ENCODE assay signal across 9 mouse cellular contexts in the genomic region with DNA sequence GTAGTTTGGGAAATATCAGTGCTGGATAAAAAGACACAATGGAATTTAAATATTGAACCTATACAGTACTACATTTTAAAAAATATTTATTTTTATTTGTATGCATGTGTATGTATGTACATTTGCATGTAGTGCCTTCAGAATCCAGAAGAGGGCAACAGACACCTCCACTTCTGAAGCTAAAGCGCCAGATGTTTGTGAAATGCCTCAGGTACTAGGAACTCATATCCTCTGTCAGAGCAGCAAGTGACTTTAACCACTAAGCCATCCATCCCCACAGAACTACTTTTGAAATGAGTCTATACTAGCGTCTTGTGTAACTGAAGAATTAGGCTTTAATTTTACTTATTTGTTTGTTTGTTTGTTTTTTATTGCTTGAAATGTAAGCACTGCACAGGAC.
DNase-seq lines count a peak whose midpoint lies in the region; ATAC-seq and TF ChIP-seq lines count a peak whose summit lies in the region.
"Had no signal": no experiment of that assay in that cellular context is flagged by ENCODE, and none has a peak within 500 bp of the region (broad histone marks: within the 10 kb centered on the region; RNA-seq: fewer than 3 reads in every experiment).

No protein-coding gene starts in this region.

- no peak overlapping the region for H3K9ac ChIP-seq in limb, embryonic 11.5 days (ENCODE audit: low read length)
- H3K9ac ChIP-seq in heart, postnatal 0 days (replicated peaks; ENCODE audit: low read depth, low read length) = no peak overlapping the region
- H3K9ac ChIP-seq: neural tube, embryonic 13.5 days had no signal

- no peak for TF ChIP-seq EP300 in heart, postnatal 0 days (IDR thresholded peaks at IDR 0.05; ENCODE audit: low read depth)

- WGBS in limb, embryonic 11.5 days = 37% methylated on average over 2 of the region's 2 CpGs
- 36% methylated on average over 2 of the region's 2 CpGs for WGBS in limb, embryonic 10.5 days
- 32% methylated on average over 2 of the region's 2 CpGs for WGBS in heart, postnatal 0 days

- peak; percentile 65; the same call in 1 of the 2 replicates for ATAC-seq in limb, embryonic 11.5 days (ENCODE audit: insufficient number of reproducible peaks, low FRiP score, low TSS enrichment, low read depth)
- peak; percentile 95 for ATAC-seq in activated CD4-positive, CD25-positive, alpha-beta regulatory T cell, adult 4 months
- ATAC-seq in heart, postnatal 0 days (ENCODE audit: insufficient read depth, low read depth) = no peak
- ATAC-seq in megakaryocyte-erythroid progenitor cell, adult 5-6 weeks (replicated peaks; ENCODE audit: low FRiP score, low TSS enrichment, poor library complexity, severe bottlenecking) = peak; percentile 97
- ATAC-seq in erythroblast, adult 5-6 weeks (replicated peaks; ENCODE audit: low FRiP score, poor library complexity, severe bottlenecking) = no peak

- H3K27ac ChIP-seq in limb, embryonic 11.5 days (replicated peaks; ENCODE audit: low read depth, low read length) = no peak overlapping the region
- H3K27ac ChIP-seq in limb, embryonic 10.5 days = no peak overlapping the region
- no peak overlapping the region for H3K27ac ChIP-seq in heart, postnatal 0 days (ENCODE audit: low read depth)
- H3K27ac ChIP-seq: neural tube, embryonic 13.5 days had no signal

- DNase-seq in cerebellum, adult 9-10 months = peak; percentile 37
- no peak for DNase-seq in cerebellum, adult 9-11 months
- DNase-seq in limb, embryonic 11.5 days (ENCODE audit: low spot score) = peak; percentile 37
- no peak for DNase-seq in limb, embryonic 10.5 days (ENCODE audit: low spot score)
- DNase-seq in heart, postnatal 0 days (ENCODE audit: low spot score) = peak; percentile 51

- no peaks in the 10 kb centered on the region for H3K4me1 ChIP-seq in limb, embryonic 11.5 days (ENCODE audit: control insufficient read depth, insufficient read depth, low read length)
- no peaks in the 10 kb centered on the region for H3K4me1 ChIP-seq in limb, embryonic 10.5 days
- H3K4me1 ChIP-seq in heart, postnatal 0 days (ENCODE audit: control insufficient read depth, insufficient read depth) = no peaks in the 10 kb centered on the region
- H3K4me1 ChIP-seq: neural tube, embryonic 13.5 days had no signal

- H3K9me3 ChIP-seq in limb, embryonic 11.5 days (ENCODE audit: control insufficient read depth, low read length) = no peaks in the 10 kb centered on the region
- no peaks in the 10 kb centered on the region for H3K9me3 ChIP-seq in limb, embryonic 10.5 days (replicated peaks)
- no peaks in the 10 kb centered on the region for H3K9me3 ChIP-seq in heart, postnatal 0 days (replicated peaks; ENCODE audit: control insufficient read depth, low read length)
- H3K9me3 ChIP-seq: neural tube, embryonic 13.5 days had no signal

- no peaks in the 10 kb centered on the region for H3K36me3 ChIP-seq in limb, embryonic 11.5 days (ENCODE audit: control insufficient read depth, insufficient read depth, low read length)
- no peaks in the 10 kb centered on the region for H3K36me3 ChIP-seq in limb, embryonic 10.5 days
- no peaks in the 10 kb centered on the region for H3K36me3 ChIP-seq in heart, postnatal 0 days (replicated peaks; ENCODE audit: control insufficient read depth, insufficient read depth, low read length)
- H3K36me3 ChIP-seq: neural tube, embryonic 13.5 days had no signal

- H3K4me3 ChIP-seq in limb, embryonic 11.5 days (ENCODE audit: low read depth, low read length) = no peak overlapping the region
- H3K4me3 ChIP-seq in limb, embryonic 10.5 days = no peak overlapping the region
- no peak overlapping the region for H3K4me3 ChIP-seq in heart, postnatal 0 days (ENCODE audit: low read depth, low read length)
- H3K4me3 ChIP-seq: neural tube, embryonic 13.5 days had no signal

- H3K4me2 ChIP-seq in limb, embryonic 11.5 days (ENCODE audit: low read depth, severe bottlenecking) = no peak overlapping the region
- H3K4me2 ChIP-seq in heart, postnatal 0 days (ENCODE audit: low read depth, low read length) = no peak overlapping the region
- H3K4me2 ChIP-seq: neural tube, embryonic 13.5 days had no signal

- H3K27me3 ChIP-seq in limb, embryonic 11.5 days (ENCODE audit: control insufficient read depth, insufficient read depth, low read length) = no peaks in the 10 kb centered on the region
- H3K27me3 ChIP-seq in limb, embryonic 10.5 days (ENCODE audit: low read depth, poor library complexity, severe bottlenecking) = no peaks in the 10 kb centered on the region
- no peaks in the 10 kb centered on the region for H3K27me3 ChIP-seq in heart, postnatal 0 days (ENCODE audit: control insufficient read depth, insufficient read depth, low read length)
- H3K27me3 ChIP-seq: neural tube, embryonic 13.5 days had no signal

- TF ChIP-seq CTCF in heart, postnatal 0 days (IDR thresholded peaks at IDR 0.05; ENCODE audit: low read depth) = peak; percentile 70

Comparison
In these comparisons a context has a peak if more than half of its experiments do, and no peak if none do; other contexts are left out.
1. DNase-seq: peak in cerebellum, adult 9-10 months (single experiment), limb, embryonic 11.5 days (single experiment) and heart, postnatal 0 days (single experiment); none in cerebellum, adult 9-11 months (single experiment) and limb, embryonic 10.5 days (single experiment).
2. ATAC-seq: peak in limb, embryonic 11.5 days (single experiment), activated CD4-positive, CD25-positive, alpha-beta regulatory T cell, adult 4 months (single experiment) and megakaryocyte-erythroid progenitor cell, adult 5-6 weeks (single experiment); none in heart, postnatal 0 days (single experiment) and erythroblast, adult 5-6 weeks (single experiment).